Mouse (Mus musculus): ENCODE measurements around the gene 2700097O09Rik. TPM values are rescaled to one million over a fixed set of nuclear protein-coding genes. Genes with fewer than 3 reads are reported as not detected.

2700097O09Rik gene
- total RNA-seq, 2 experiments from 2014 or later: 13.2 to 13.6 TPM

Other genes with a start within 250 kb of the 2700097O09Rik start
- gene Cfl2, start 217.2 kb downstream of the 2700097O09Rik start, total RNA-seq (2021): 100 to 1,000 TPM; 172 to 180 TPM
- not detected for gene Gm20403, start 93.6 kb downstream of the 2700097O09Rik start, total RNA-seq (2021)
- 10 to 100 TPM; 16.4 to 21.4 TPM for gene Baz1a, start 65.8 kb downstream of the 2700097O09Rik start, total RNA-seq (2021)
- 100 to 1,000 TPM; 123 to 131 TPM for gene Srp54a, start 152 bp upstream of the 2700097O09Rik start, total RNA-seq (2021)
- 1 to 10 TPM in 1 of 2 experiments, not detected in 1; 1.1 TPM for gene Fam177a, start 44.4 kb upstream of the 2700097O09Rik start, total RNA-seq (2021)
- 10 to 100 TPM; 76.2 to 79.0 TPM for gene Srp54b, start 75.0 kb upstream of the 2700097O09Rik start, total RNA-seq (2021)
- 10 to 100 TPM; 10.8 to 13.3 TPM for gene 1700047I17Rik2, start 119.5 kb upstream of the 2700097O09Rik start, total RNA-seq (2021)
- gene Srp54c, start 150.1 kb upstream of the 2700097O09Rik start, total RNA-seq (2021): 10 to 100 TPM; 42.1 to 44.7 TPM
- 10 to 100 TPM; 19.9 to 21.8 TPM for gene 1110008L16Rik, start 219.5 kb upstream of the 2700097O09Rik start, total RNA-seq (2021)
- gene Ppp2r3c, start 222.9 kb upstream of the 2700097O09Rik start, total RNA-seq (2021): 10 to 100 TPM; 16.6 to 17.6 TPM